Mouse (Mus musculus) hindbrain, embryonic 12.5 days (tissue): ENCODE results near the gene Stx17. TPM values are rescaled to one million over a fixed set of nuclear protein-coding genes. Genes with fewer than 3 reads are reported as not detected.
A peak's percentile ranks its signal among the peaks of the same experiment; 100 is the strongest.

Source experiments
- ATAC-seq: fragments of 200-750 bp; cut with Nextera tagmentation; 2 replicates; pipeline ENCODE4 v1.8.0; 2017; ENCODE audit warnings: moderate TSS enrichment; ENCODE audit not compliant: low FRiP score
- H3K27ac ChIP-seq: fragments of 300-500 bp; sonication (generic); 2 replicates; pipeline ENCODE4 v1.5.1; 2016; ENCODE audit warnings: mild to moderate bottlenecking
- H3K27me3 ChIP-seq: fragments of 300-500 bp; sonication (generic); 2 replicates; pipeline ENCODE4 v1.6.1; 2016; ENCODE audit warnings: mild to moderate bottlenecking
- H3K36me3 ChIP-seq: fragments of 300-500 bp; sonication (generic); 2 replicates; pipeline ENCODE4 v1.6.1; 2016; ENCODE audit warnings: mild to moderate bottlenecking
- H3K4me1 ChIP-seq: fragments of 300-500 bp; sonication (generic); 2 replicates; pipeline ENCODE4 v1.6.1; 2016
- H3K4me2 ChIP-seq: fragments of 300-500 bp; sonication (generic); replicated peaks from 2 replicates; pipeline ENCODE4 v1.6.1; 2016; ENCODE audit warnings: mild to moderate bottlenecking
- H3K4me3 ChIP-seq: fragments of 300-500 bp; sonication (generic); 2 replicates; pipeline ENCODE4 v1.5.1; 2016; ENCODE audit warnings: mild to moderate bottlenecking
- H3K9ac ChIP-seq: fragments of 300-500 bp; sonication (generic); 2 replicates; pipeline ENCODE4 v1.6.1; 2016; ENCODE audit warnings: mild to moderate bottlenecking, moderate library complexity
- H3K9me3 ChIP-seq: fragments of 300-500 bp; sonication (generic); replicated peaks from 2 replicates; pipeline ENCODE4 v1.6.1; 2016; ENCODE audit warnings: mild to moderate bottlenecking
- WGBS: fragments of 180-500 bp; shearing (Covaris S2); methylation state at CpG from one replicate; pipeline ENCODE4 v1.1.7; 2016; 5-methylcytosine and 5-hydroxymethylcytosine counted together
- polyA plus RNA-seq: library from polyadenylated mRNA; unstranded; fragments of >200 nt; fragmentation: Nextera tagmentation; extraction: Ambion mirVana; gene quantifications from 2 replicates; pipeline ENCODE4 v1.2.1, GENCODE M21; 2016

The Stx17 gene
- 29.5 and 30.4 TPM in 2 replicates for polyA plus RNA-seq

DNA sequence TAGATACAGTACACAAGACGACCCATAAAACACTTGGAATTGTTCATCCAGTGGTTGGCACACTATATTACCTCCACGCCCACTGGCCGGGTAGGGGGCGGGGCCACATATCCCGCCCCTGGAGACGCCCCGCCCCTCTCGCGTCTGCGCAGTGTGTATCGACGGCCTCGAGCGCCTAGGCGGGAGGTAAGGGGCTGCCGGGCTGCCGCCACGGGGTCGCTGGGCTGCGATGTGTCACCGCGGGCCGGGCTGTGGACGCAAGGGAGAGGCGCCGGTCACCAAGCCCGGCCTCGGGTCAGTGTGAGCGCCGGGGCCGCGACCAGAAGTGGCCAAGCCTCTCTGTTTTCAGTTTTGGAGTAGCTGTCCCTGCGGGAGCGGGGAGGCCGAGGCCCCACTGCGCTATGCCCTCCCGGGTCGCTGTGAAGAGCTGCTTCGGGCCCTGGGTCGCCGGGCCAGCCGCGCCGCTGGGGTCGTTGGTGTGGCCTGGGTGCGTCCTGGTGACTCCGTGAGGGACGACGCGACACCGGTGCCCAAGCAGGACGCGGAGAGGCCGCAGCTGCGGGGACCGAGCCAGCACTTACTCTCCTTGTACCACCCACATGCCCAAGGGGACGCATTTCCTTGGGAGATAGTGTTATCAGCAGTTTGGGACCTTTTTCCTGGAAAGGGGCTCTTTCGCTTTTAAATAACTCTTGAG lies at the start of gene Stx17:
TSS of gene Stx17 (plus strand) at position 143 of the 697 bp plus-strand sequence.
- H3K36me3 ChIP-seq: no peaks in the 10 kb centered on the region
- peak within 1 kb of the TSS; percentile 82 for H3K4me3 ChIP-seq
- 1% methylated on average over 58 of the region's 58 CpGs for WGBS
- H3K4me2 ChIP-seq: peak within 1 kb of the TSS; percentile 86
- H3K27me3 ChIP-seq: no peaks in the 10 kb centered on the region
- no peaks in the 10 kb centered on the region for H3K9me3 ChIP-seq
- peak; percentile 99 for ATAC-seq
- no peak within 1 kb of the TSS for H3K27ac ChIP-seq
- peaks cover 3% of the 10 kb centered on the region; the same call in 1 of the 2 replicates for H3K4me1 ChIP-seq
- peak within 1 kb of the TSS; percentile 86 for H3K9ac ChIP-seq

DNA sequence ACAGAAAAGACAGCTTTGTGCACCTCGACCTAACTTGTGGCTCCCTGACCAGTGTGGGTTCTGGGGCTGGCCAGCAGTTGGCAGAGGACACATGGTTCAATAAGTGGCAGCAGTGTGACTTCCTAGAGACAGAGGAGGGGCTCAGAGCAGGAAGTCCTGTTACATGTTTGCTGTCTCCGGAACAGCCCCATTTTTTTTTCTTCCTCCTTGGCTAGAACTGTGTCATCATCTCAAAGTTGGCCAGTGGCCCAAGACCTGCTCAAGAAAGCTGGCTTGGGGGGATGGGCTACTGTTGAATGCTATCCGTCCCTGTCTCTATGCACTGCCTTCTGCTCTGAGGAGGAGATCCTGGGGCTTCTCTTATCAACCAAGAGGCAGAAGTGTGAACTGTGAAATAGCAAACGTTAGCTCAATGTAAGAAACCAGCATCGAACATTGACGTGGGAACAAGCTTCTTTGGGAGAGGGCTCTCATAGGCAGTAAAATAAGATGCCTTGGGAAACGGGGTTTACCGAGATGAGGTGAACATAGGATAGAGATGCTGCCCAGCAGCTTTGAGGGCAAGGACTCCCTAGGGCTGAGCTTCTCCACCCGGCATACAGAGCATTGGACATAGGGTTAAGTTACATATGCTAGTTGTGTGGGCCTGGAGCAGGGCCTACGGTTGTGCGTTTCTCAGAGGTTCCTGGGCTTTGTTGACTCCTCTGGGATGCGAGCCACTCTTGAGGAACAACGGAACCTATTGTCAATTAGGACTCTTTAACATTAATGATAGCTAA lies 47.8 kb upstream of the Stx17 start:
- Histone ChIP-seq H3K9me3 (no peaks in the 10 kb centered on the region), H3K4me2 (no peak overlapping the region), H3K27ac (no peak overlapping the region), H3K9ac (no peak overlapping the region), H3K4me3 (no peak overlapping the region), H3K36me3 (no peaks in the 10 kb centered on the region), H3K27me3 (no peaks in the 10 kb centered on the region), H3K4me1 (peaks cover 16% of the 10 kb centered on the region)
- 84% methylated on average over 13 of the region's 13 CpGs for WGBS
- ATAC-seq: no peak

DNA sequence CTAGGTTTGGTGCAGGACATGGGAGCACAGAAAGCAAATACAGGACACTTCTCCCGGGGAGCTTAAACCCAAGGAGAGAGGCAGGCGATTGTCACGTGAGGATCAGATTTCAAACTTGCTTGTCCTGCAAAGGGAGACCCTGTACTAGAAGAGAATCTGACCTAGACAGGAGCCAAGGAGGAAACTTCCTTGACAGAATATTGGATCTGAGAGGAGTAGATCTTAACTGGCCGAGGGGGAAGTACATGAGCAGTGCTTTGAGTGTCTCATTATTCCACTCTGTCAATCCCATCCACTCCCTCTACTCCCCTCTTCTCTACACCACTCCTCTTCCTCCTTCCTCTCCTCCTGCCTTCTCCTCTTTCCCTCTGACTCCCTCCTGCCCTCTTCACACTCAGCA lies 46.5 kb upstream of the Stx17 start:
- Histone ChIP-seq H3K9me3 (no peaks in the 10 kb centered on the region), H3K4me1 (peaks cover 16% of the 10 kb centered on the region), H3K27me3 (no peaks in the 10 kb centered on the region), H3K36me3 (no peaks in the 10 kb centered on the region), H3K4me2 (no peak overlapping the region), H3K4me3 (no peak overlapping the region), H3K27ac (no peak overlapping the region), H3K9ac (no peak overlapping the region)
- WGBS: 34% methylated on average over 4 of the region's 4 CpGs
- no peak for ATAC-seq

DNA sequence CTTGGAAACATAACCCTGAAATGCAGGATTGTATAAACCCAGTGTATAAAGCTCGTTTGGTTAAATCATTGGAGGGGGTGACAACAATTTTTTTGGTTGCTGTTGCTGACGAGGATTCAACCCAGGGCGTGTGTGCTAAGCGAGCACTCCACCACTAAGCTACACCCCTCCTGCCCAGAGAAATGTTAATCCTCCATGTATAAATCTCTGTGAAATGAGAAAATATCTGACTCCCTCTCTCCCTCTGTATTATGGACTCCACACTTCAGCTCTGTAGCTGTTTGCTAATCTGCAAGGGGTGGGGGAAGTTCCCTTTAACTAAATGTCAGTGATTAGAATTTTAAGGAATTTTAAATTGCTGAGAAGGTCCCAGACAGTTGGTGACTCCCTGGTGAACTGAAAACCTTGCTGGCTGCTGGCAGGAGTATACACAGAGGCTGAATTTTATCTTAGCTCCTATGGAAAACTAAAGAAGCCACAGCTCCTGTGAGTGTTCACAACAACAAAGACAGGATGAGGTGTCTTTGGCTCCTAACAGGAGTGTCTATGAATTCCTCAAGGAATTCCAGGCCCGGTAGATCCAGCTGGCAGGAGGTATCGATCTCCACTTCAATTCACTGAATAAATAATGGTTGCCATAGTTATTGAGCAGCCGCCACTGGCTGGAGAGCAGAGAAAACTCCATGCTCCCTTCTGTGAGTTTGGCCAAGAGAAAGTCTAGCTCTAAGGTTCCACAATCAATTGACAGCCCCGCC lies 45.3 kb upstream of the Stx17 start:
- Histone ChIP-seq H3K27ac (no peak overlapping the region), H3K4me2 (no peak overlapping the region)

DNA sequence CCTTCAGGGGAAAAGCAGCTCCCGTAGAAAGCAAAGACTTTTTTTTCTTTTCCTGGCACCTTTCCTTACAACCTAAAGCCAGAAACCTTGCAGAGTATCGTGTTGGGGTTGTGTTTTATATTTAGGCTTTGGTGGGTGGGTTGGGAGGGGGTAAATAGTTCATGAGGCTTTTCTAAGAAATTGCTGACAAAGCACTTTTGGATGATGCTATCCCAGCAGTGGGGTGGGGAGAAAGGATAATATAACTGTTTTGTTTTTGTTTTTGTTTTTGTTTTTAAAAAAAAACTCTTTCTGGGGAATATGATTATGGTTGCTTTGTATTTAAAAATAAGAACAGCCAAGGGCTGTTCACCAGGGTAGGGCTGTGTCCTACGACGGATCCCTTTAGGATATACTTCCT lies 41.3 kb upstream of the Stx17 start:
- H3K4me3 ChIP-seq: no peak overlapping the region
- no peaks in the 10 kb centered on the region for H3K36me3 ChIP-seq
- H3K27ac ChIP-seq: no peak overlapping the region
- H3K9ac ChIP-seq: no peak overlapping the region
- H3K9me3 ChIP-seq: no peaks in the 10 kb centered on the region
- no peak for ATAC-seq
- H3K4me1 ChIP-seq: peaks cover 5% of the 10 kb centered on the region; the same call in 1 of the 2 replicates
- no peak overlapping the region for H3K4me2 ChIP-seq
- 90% methylated on average over 4 of the region's 4 CpGs for WGBS
- H3K27me3 ChIP-seq: no peaks in the 10 kb centered on the region

More for the DNA sequence above, 45.3 kb upstream of the Stx17 start:
- no peak overlapping the region for H3K9ac ChIP-seq
- no peaks in the 10 kb centered on the region for H3K27me3 ChIP-seq
- peaks cover 16% of the 10 kb centered on the region for H3K4me1 ChIP-seq
- no peak overlapping the region for H3K4me3 ChIP-seq
- ATAC-seq: no peak
- 60% methylated on average over 8 of the region's 8 CpGs for WGBS
- H3K36me3 ChIP-seq: no peaks in the 10 kb centered on the region
- no peaks in the 10 kb centered on the region for H3K9me3 ChIP-seq

DNA sequence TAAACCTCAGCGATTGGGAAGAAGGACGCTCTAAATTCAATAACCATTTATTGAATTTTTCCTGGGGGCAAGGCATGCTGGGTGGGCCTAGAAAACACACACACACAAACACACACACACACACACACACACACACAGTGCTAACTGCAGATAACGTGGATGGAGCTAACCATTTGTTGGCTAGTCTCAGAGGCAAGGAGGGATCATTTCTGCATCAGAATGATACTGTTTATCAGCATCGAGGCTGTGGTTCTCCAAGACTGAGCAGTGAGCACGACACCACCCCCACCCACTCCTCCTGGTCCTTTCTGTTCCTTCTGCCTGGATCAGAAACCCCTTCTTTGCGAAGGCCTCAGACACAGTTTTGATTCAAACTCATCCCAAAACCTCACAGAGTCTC lies 38.1 kb upstream of the Stx17 start:
- no peak overlapping the region for H3K27ac ChIP-seq
- H3K4me3 ChIP-seq: no peak overlapping the region
- H3K4me1 ChIP-seq: no peaks in the 10 kb centered on the region
- no peaks in the 10 kb centered on the region for H3K9me3 ChIP-seq
- no peaks in the 10 kb centered on the region for H3K27me3 ChIP-seq
- H3K4me2 ChIP-seq: no peak overlapping the region
- 60% methylated on average over 6 of the region's 6 CpGs for WGBS
- ATAC-seq: no peak
- H3K9ac ChIP-seq: no peak overlapping the region
- no peaks in the 10 kb centered on the region for H3K36me3 ChIP-seq

DNA sequence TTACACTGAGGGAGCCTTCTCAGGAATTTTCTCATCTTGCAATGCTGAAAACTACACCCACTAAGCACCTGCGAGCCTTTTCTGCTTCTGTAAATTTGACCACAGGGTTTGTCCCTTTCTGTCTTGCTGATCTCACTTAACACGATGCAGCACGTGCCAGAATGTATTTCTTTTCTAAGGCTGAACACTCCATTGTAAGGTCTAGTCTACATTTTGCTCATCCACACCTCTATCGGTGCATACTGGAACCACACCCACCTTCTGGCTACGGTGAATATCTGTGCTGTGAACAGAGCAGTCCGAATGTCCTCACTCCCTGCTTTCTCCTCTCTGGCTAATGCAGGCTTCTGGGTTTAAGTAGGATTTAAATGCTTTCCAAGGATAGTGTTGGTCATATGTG lies 37.2 kb upstream of the Stx17 start:
- Histone ChIP-seq H3K9ac (no peak overlapping the region), H3K27ac (no peak overlapping the region), H3K4me2 (no peak overlapping the region), H3K27me3 (no peaks in the 10 kb centered on the region), H3K9me3 (no peaks in the 10 kb centered on the region), H3K4me1 (no peaks in the 10 kb centered on the region), H3K4me3 (no peak overlapping the region), H3K36me3 (no peaks in the 10 kb centered on the region)
- no peak for ATAC-seq
- 84% methylated on average over 6 of the region's 6 CpGs for WGBS

DNA sequence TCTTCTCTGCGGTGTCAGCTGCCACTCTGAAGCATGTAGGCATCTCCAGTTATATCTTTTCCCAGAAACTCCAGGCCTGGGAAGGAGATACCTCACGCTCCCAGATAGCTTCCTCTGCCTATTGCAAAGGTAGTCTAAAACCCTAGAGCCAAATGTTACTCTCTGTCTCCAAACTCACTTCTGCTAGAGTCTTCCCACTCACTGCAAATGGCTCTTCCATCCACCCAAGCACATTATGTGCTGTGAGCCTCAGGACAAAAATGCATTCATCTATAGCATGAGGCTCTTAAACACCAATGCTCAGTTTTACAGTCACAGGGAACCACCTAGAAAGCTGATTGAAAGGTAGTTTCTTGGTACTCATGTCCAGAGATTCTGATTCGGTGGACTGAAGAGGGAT lies 31.5 kb upstream of the Stx17 start:
- H3K4me1 ChIP-seq: no peaks in the 10 kb centered on the region
- no peak overlapping the region for H3K9ac ChIP-seq
- 76% methylated on average over 3 of the region's 3 CpGs for WGBS
- H3K4me3 ChIP-seq: no peak overlapping the region
- no peaks in the 10 kb centered on the region for H3K27me3 ChIP-seq
- no peak overlapping the region for H3K4me2 ChIP-seq
- no peak for ATAC-seq
- H3K9me3 ChIP-seq: no peaks in the 10 kb centered on the region
- no peak overlapping the region for H3K27ac ChIP-seq
- no peaks in the 10 kb centered on the region for H3K36me3 ChIP-seq

DNA sequence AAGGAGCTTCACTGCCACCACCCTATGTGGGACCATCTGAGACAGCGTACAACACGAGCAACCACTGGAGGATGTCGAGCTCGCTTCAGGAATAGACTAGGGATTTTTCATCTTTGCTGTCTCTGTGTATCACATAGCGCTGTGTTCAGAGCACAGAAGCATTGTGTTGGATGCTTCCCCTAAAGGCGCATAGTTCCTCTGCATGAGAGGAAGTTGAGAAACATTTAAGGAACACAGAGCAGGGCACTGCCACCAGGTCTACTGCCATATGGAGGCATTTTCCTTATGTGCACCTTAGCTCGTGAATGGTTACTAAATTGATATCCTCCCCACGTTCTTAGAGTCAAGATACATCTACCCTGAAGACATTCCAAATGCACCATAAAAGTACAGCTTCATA lies 24.5 kb upstream of the Stx17 start:
- no peaks in the 10 kb centered on the region for H3K9me3 ChIP-seq

DNA sequence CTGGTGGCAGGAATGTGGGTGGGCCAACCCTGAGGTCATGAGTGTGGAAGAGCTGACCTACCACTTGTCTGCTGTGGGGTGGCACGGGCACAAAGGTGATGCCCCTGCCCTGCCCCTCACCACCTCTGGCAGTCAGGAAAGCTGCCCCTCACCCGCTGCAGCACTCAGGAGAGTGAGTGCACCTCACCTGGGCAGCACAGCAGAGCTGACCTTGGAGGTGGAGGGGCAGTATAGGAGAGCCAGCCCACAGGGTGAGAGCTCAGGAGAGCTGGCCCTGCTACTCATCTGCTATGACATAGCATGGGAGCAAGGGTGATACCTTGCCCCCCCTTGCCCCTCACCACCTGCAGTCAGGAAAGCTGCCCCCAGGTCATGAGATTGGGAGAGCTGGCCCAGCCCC lies 22.7 kb upstream of the Stx17 start:
- Histone ChIP-seq H3K36me3 (no peaks in the 10 kb centered on the region), H3K9ac (no peak overlapping the region), H3K27ac (no peak overlapping the region), H3K4me3 (no peak overlapping the region), H3K4me2 (no peak overlapping the region), H3K27me3 (no peaks in the 10 kb centered on the region), H3K4me1 (no peaks in the 10 kb centered on the region), H3K9me3 (no peaks in the 10 kb centered on the region)
- WGBS: 72% methylated on average over 2 of the region's 2 CpGs
- no peak for ATAC-seq

More for the DNA sequence above, 24.5 kb upstream of the Stx17 start:
- Histone ChIP-seq H3K4me2 (no peak overlapping the region), H3K27me3 (no peaks in the 10 kb centered on the region), H3K9ac (no peak overlapping the region), H3K36me3 (no peaks in the 10 kb centered on the region), H3K27ac (no peak overlapping the region), H3K4me1 (no peaks in the 10 kb centered on the region), H3K4me3 (no peak overlapping the region)
- WGBS: 88% methylated on average over 8 of the region's 8 CpGs
- no peak for ATAC-seq

DNA sequence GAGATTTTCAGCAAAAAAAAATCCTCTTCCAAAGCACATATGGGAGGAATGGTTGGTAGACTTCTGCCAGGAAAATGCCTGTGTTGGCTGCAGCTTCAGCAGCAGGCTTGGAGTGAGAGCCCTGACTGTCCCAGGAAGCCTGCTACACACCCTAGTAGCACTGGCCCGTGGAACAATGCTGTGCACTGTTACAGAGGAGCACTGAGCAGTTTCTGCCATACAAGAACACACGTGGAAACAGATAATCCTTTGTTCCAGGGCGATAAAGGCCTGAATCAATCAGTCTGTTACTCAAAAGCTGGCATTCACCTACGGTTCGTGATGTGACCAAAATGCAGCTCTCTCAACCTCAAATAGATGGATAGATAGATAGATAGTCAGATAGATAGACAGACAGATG lies 19.3 kb upstream of the Stx17 start:
- Histone ChIP-seq H3K27me3 (no peaks in the 10 kb centered on the region), H3K4me3 (no peak overlapping the region), H3K4me1 (no peaks in the 10 kb centered on the region), H3K27ac (no peak overlapping the region), H3K9ac (no peak overlapping the region), H3K36me3 (no peaks in the 10 kb centered on the region), H3K4me2 (no peak overlapping the region), H3K9me3 (no peaks in the 10 kb centered on the region)
- ATAC-seq: no peak
- 73% methylated on average over 5 of the region's 5 CpGs for WGBS

DNA sequence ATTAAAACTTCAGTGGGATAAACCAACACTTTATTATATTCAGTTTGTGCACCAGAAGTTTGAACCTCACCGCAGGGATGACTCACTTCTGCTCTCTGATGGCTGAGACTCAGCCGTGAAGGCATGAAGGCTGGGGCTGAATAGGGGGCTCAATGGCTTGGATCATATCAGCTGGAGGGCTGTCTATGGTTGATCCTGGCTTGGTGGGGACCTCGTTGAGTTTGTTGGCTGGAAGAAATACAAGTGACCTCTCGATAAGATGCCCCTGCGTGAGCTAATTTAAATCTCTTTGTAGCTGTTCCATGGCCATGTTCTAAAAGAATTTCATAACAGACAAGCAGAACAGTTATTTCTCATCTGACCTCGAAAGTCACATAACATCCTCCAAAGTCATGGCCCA lies 17.6 kb upstream of the Stx17 start:
- Histone ChIP-seq H3K9ac (no peak overlapping the region), H3K4me1 (no peaks in the 10 kb centered on the region), H3K9me3 (no peaks in the 10 kb centered on the region), H3K36me3 (no peaks in the 10 kb centered on the region), H3K27ac (no peak overlapping the region), H3K4me3 (no peak overlapping the region), H3K27me3 (no peaks in the 10 kb centered on the region), H3K4me2 (no peak overlapping the region)
- ATAC-seq: no peak
- WGBS: 90% methylated on average over 6 of the region's 6 CpGs
